In the genomic region with DNA sequence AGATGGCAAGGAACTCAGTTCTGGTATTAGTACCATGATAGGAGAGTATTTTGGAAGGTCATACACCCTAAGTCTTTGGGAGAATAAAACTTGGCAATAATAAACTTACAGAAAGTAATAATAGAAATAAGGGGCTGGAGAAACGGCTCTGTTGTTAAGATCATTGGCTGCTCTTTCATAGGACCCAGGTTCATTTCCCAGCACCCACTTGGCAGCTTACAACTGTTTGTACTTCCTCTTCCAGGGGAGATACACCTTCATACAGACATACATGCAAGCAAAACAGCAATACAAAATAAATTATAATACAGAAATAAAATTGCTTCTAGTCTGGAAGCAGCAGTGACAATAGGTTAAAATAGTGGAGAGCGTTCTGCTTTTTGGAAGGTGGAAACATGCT, we compare ENCODE assay signal across 10 mouse cellular contexts. TPM values are rescaled to one million over a fixed set of nuclear protein-coding genes. Genes with fewer than 3 reads are reported as not detected.
A peak's percentile ranks its signal among the peaks of the same experiment; 100 is the strongest.
DNase-seq lines count a peak whose midpoint lies in the region; ATAC-seq lines count a peak whose summit lies in the region.
"Had no signal": no experiment of that assay in that cellular context is flagged by ENCODE, and none has a peak within 500 bp of the region (broad histone marks: within the 10 kb centered on the region; RNA-seq: fewer than 3 reads in every experiment).

No protein-coding gene starts in this region.

- H3K4me3 ChIP-seq in lung, embryonic 16.5 days (ENCODE audit: low read length) = peak overlapping the region; percentile 86
- peak overlapping the region; percentile 91 for H3K4me3 ChIP-seq in forebrain, embryonic 14.5 days (ENCODE audit: low read depth, low read length)
- H3K4me3 ChIP-seq in limb, embryonic 13.5 days = peak overlapping the region; percentile 85
- H3K4me3 ChIP-seq in stomach, embryonic 15.5 days (replicated peaks) = peak overlapping the region; percentile 80; the same call in 1 of the 2 replicates

- no peaks in the 10 kb centered on the region for H3K27me3 ChIP-seq in lung, embryonic 16.5 days (ENCODE audit: control insufficient read depth, insufficient read depth, low read depth, low read length)
- H3K27me3 ChIP-seq in forebrain, embryonic 14.5 days (replicated peaks; ENCODE audit: control insufficient read depth, insufficient read depth, low read length) = no peaks in the 10 kb centered on the region
- H3K27me3 ChIP-seq in limb, embryonic 13.5 days = no peaks in the 10 kb centered on the region
- no peaks in the 10 kb centered on the region for H3K27me3 ChIP-seq in stomach, embryonic 15.5 days (replicated peaks)

- H3K9ac ChIP-seq in lung, embryonic 16.5 days (ENCODE audit: low read length) = no peak overlapping the region; the same call in 1 of the 2 replicates
- peak overlapping the region; percentile 98 for H3K9ac ChIP-seq in forebrain, embryonic 14.5 days (ENCODE audit: low read length)
- peak overlapping the region; percentile 98 for H3K9ac ChIP-seq in limb, embryonic 13.5 days
- H3K9ac ChIP-seq in stomach, embryonic 15.5 days = no peak overlapping the region

- ATAC-seq in lung, embryonic 16.5 days (ENCODE audit: low read depth) = no peak
- ATAC-seq in forebrain, embryonic 14.5 days = no peak
- ATAC-seq in limb, embryonic 13.5 days (ENCODE audit: low FRiP score, low read depth) = no peak
- ATAC-seq in stomach, embryonic 15.5 days (ENCODE audit: insufficient read depth, low FRiP score, low read depth) = no peak

- H3K27ac ChIP-seq in lung, embryonic 16.5 days (ENCODE audit: low read length) = no peak overlapping the region
- H3K27ac ChIP-seq in forebrain, embryonic 14.5 days (ENCODE audit: low read depth, low read length) = no peak overlapping the region
- H3K27ac ChIP-seq in limb, embryonic 13.5 days = no peak overlapping the region
- no peak overlapping the region for H3K27ac ChIP-seq in stomach, embryonic 15.5 days

- peaks cover 8% of the 10 kb centered on the region for H3K4me1 ChIP-seq in lung, embryonic 16.5 days (replicated peaks; ENCODE audit: control insufficient read depth, insufficient read depth, low read length)
- peaks cover 15% of the 10 kb centered on the region for H3K4me1 ChIP-seq in forebrain, embryonic 14.5 days (ENCODE audit: control insufficient read depth, insufficient read depth, low read length)
- peaks cover 21% of the 10 kb centered on the region for H3K4me1 ChIP-seq in limb, embryonic 13.5 days
- H3K4me1 ChIP-seq in stomach, embryonic 15.5 days = peaks cover 11% of the 10 kb centered on the region; the same call in 1 of the 2 replicates

- 64% methylated on average over 2 of the region's 2 CpGs for WGBS in lung, embryonic 16.5 days
- WGBS in forebrain, embryonic 14.5 days = 66% methylated on average over 2 of the region's 2 CpGs
- 73% methylated on average over 2 of the region's 2 CpGs for WGBS in limb, embryonic 13.5 days
- 77% methylated on average over 2 of the region's 2 CpGs for WGBS in stomach, embryonic 15.5 days

- H3K9me3 ChIP-seq in lung, embryonic 16.5 days (ENCODE audit: control insufficient read depth, low read length) = no peaks in the 10 kb centered on the region
- H3K9me3 ChIP-seq in forebrain, embryonic 14.5 days (replicated peaks; ENCODE audit: control insufficient read depth, low read length) = no peaks in the 10 kb centered on the region
- H3K9me3 ChIP-seq in limb, embryonic 13.5 days = no peaks in the 10 kb centered on the region
- H3K9me3 ChIP-seq in stomach, embryonic 15.5 days = no peaks in the 10 kb centered on the region

- DNase-seq in lung, adult 18-20 months = no peak
- DNase-seq in forebrain, embryonic 14.5 days (ENCODE audit: low spot score) = no peak
- DNase-seq in cerebellum, adult 18-20 months = no peak
- DNase-seq in left cerebral cortex, adult 8-10 months (ENCODE audit: low spot score in 2 of 2) = no peak
- no peak for DNase-seq in cerebellum, postnatal 4 days (ENCODE audit: low spot score in 2 of 2)
- DNase-seq: cerebellum, adult 11-12 months; left cerebral cortex, postnatal 4 days had no signal

- no peaks in the 10 kb centered on the region for H3K36me3 ChIP-seq in lung, embryonic 16.5 days (ENCODE audit: control insufficient read depth, insufficient read depth, low read length)
- 0 out of 2 replicates have a peak, but pooled peaks cover 8% of the 10 kb centered on the region for H3K36me3 ChIP-seq in forebrain, embryonic 14.5 days (ENCODE audit: control insufficient read depth, insufficient read depth, low read length)
- peaks cover 9% of the 10 kb centered on the region for H3K36me3 ChIP-seq in limb, embryonic 13.5 days
- no peaks in the 10 kb centered on the region for H3K36me3 ChIP-seq in stomach, embryonic 15.5 days

- H3K4me2 ChIP-seq in lung, embryonic 16.5 days (ENCODE audit: low read depth, low read length) = peak overlapping the region; percentile 70
- peak overlapping the region; percentile 75 for H3K4me2 ChIP-seq in forebrain, embryonic 14.5 days (ENCODE audit: low read length)
- peak overlapping the region; percentile 64 for H3K4me2 ChIP-seq in limb, embryonic 13.5 days (replicated peaks)
- peak overlapping the region; percentile 62 for H3K4me2 ChIP-seq in stomach, embryonic 15.5 days

RNA-seq across cellular contexts. Expression of a gene that starts 2.6 kb away (rescaled TPM):
- polyA plus RNA-seq in lung, embryonic 16.5 days (2015; fragmentation: Nextera tagmentation; extraction: Ambion mirVana) = 12.3 and 12.5 TPM in 2 replicates
- polyA plus RNA-seq in forebrain, embryonic 14.5 days (2014; fragmentation: Nextera tagmentation; extraction: Ambion mirVana) = 18.5 and 22.7 TPM in 2 replicates
- 22.0 and 23.1 TPM in 2 replicates for polyA plus RNA-seq in limb, embryonic 13.5 days (2015; fragmentation: Nextera tagmentation; extraction: Ambion mirVana)
- 15.6 and 16.2 TPM in 2 replicates for polyA plus RNA-seq in stomach, embryonic 15.5 days (2015; fragmentation: Nextera tagmentation; extraction: Ambion mirVana)
- 10 to 100 TPM; 17.7 to 19.7 (median 19.4) TPM for total RNA-seq in left cerebral cortex, adult 8-10 months (2022)

Comparison
In these comparisons a context has a peak if more than half of its experiments do, and no peak if none do; other contexts are left out.
1. H3K9ac ChIP-seq: peak in forebrain, embryonic 14.5 days (single experiment) and limb, embryonic 13.5 days (single experiment); none in lung, embryonic 16.5 days (single experiment) and stomach, embryonic 15.5 days (single experiment).
2. Peak in every context shown above with its lines, with median percentiles within 50 percentile points of each other: H3K4me2 ChIP-seq and H3K4me3 ChIP-seq.